Mouse (Mus musculus): ENCODE results near the gene Zfp747. TPM values are rescaled to one million over a fixed set of nuclear protein-coding genes. Genes with fewer than 3 reads are reported as not detected.
A peak's percentile ranks its signal among the peaks of the same experiment; 100 is the strongest.
"Not testable (repeated sequence)": the region's sequence is repeated elsewhere in the genome, so short reads cannot be mapped to it uniquely, and the experiment has no call there.

The Zfp747 gene
- polyA plus RNA-seq, 1 experiment from 2014 or later: 10.2 TPM

- no peaks in the 10 kb centered on the region for H3K9me3 ChIP-seq
- ATAC-seq (ENCODE audit: low FRiP score, low read depth): no peak
- peak overlapping the region; percentile 59; the same call in 1 of the 2 replicates for H3K9ac ChIP-seq (replicated peaks)
- peak overlapping the region; percentile 40 for H3K4me3 ChIP-seq
- WGBS: 46% methylated on average over 4 of the region's 4 CpGs
- H3K36me3 ChIP-seq: no peaks in the 10 kb centered on the region
- peaks cover 28% of the 10 kb centered on the region for H3K27me3 ChIP-seq
- peaks cover 14% of the 10 kb centered on the region for H3K4me1 ChIP-seq
- peak overlapping the region; percentile 65 for H3K4me2 ChIP-seq (replicated peaks)
- H3K27ac ChIP-seq (replicated peaks): no peak overlapping the region
These were observed 11.7 kb downstream of the Zfp747 start for GRCm38 (mm10) chr7:127364166-127364565.

- H3K9ac ChIP-seq (replicated peaks): peak overlapping the region; percentile 59
- H3K9me3 ChIP-seq: no peaks in the 10 kb centered on the region
- H3K27me3 ChIP-seq: peaks cover 28% of the 10 kb centered on the region
- no peaks in the 10 kb centered on the region for H3K36me3 ChIP-seq
- whole genome bisulfite sequencing: under 1% methylated on average over 24 of the region's 24 CpGs
- peak overlapping the region; percentile 40 for H3K4me3 ChIP-seq
- 0 out of 2 replicates have a peak overlapping the region, but pooled peaks have one; percentile 16 for H3K27ac ChIP-seq (replicated peaks)
- peak; percentile 58; the same call in 1 of the 2 replicates for ATAC-seq (ENCODE audit: low FRiP score, low read depth)
- H3K4me2 ChIP-seq (replicated peaks): peak overlapping the region; percentile 65
- peaks cover 14% of the 10 kb centered on the region for H3K4me1 ChIP-seq
These were observed 12.4 kb downstream of the Zfp747 start for GRCm38 (mm10) chr7:127363475-127363921.

GRCm38 (mm10) chr7:127362418-127362817 is 13.4 kb downstream of the Zfp747 start:
- ATAC-seq (ENCODE audit: low FRiP score, low read depth); H3K9me3 ChIP-seq; H3K4me3 ChIP-seq; H3K27ac ChIP-seq (replicated peaks); H3K9ac ChIP-seq (replicated peaks); H3K36me3 ChIP-seq: not testable (repeated sequence)
- Histone ChIP-seq H3K4me1 (peaks cover 14% of the 10 kb centered on the region), H3K4me2 (replicated peaks) (0 out of 2 replicates have a peak overlapping the region, but pooled peaks have one; percentile 26), H3K27me3 (peaks cover 28% of the 10 kb centered on the region)
- WGBS: 14% methylated on average over 13 of the region's 13 CpGs

GRCm38 (mm10) chr7:127361449-127361848 is 14.4 kb downstream of the Zfp747 start:
- Histone ChIP-seq H3K27ac (replicated peaks) (no peak overlapping the region), H3K4me2 (replicated peaks) (no peak overlapping the region), H3K9ac (replicated peaks) (no peak overlapping the region), H3K27me3 (peaks cover 28% of the 10 kb centered on the region), H3K36me3 (no peaks in the 10 kb centered on the region), H3K4me3 (no peak overlapping the region), H3K9me3 (no peaks in the 10 kb centered on the region), H3K4me1 (peaks cover 14% of the 10 kb centered on the region)
- WGBS: 59% methylated on average over 13 of the region's 13 CpGs
- no peak for ATAC-seq (ENCODE audit: low FRiP score, low read depth)

GRCm38 (mm10) chr7:127360265-127360664 is 15.6 kb downstream of the Zfp747 start:
- WGBS: 82% methylated on average over 4 of the region's 4 CpGs
- Histone ChIP-seq H3K4me1 (peaks cover 14% of the 10 kb centered on the region), H3K9me3 (no peaks in the 10 kb centered on the region), H3K27me3 (peaks cover 21% of the 10 kb centered on the region), H3K4me3 (no peak overlapping the region), H3K9ac (replicated peaks) (no peak overlapping the region), H3K4me2 (replicated peaks) (no peak overlapping the region), H3K27ac (replicated peaks) (no peak overlapping the region), H3K36me3 (no peaks in the 10 kb centered on the region)
- no peak for ATAC-seq (ENCODE audit: low FRiP score, low read depth)

- Histone ChIP-seq H3K9me3 (no peaks in the 10 kb centered on the region), H3K27me3 (peaks cover 16% of the 10 kb centered on the region), H3K36me3 (no peaks in the 10 kb centered on the region), H3K9ac (replicated peaks) (no peak overlapping the region), H3K4me2 (replicated peaks) (no peak overlapping the region), H3K27ac (replicated peaks) (no peak overlapping the region), H3K4me1 (peaks cover 3% of the 10 kb centered on the region), H3K4me3 (no peak overlapping the region)
- ATAC-seq (ENCODE audit: low FRiP score, low read depth): no peak
- WGBS: 74% methylated on average over 4 of the region's 4 CpGs
These were observed 17.4 kb downstream of the Zfp747 start for GRCm38 (mm10) chr7:127358472-127358871.

- ATAC-seq (ENCODE audit: low FRiP score, low read depth): no peak
These were observed 18.0 kb downstream of the Zfp747 start for GRCm38 (mm10) chr7:127357871-127358270.

GRCm38 (mm10) chr7:127355796-127356195 is 20.1 kb downstream of the Zfp747 start:
- Histone ChIP-seq H3K27ac (replicated peaks) (no peak overlapping the region), H3K27me3 (peaks cover 7% of the 10 kb centered on the region; the same call in 1 of the 2 replicates), H3K4me1 (no peaks in the 10 kb centered on the region), H3K4me2 (replicated peaks) (no peak overlapping the region), H3K9me3 (no peaks in the 10 kb centered on the region), H3K36me3 (no peaks in the 10 kb centered on the region), H3K9ac (replicated peaks) (no peak overlapping the region), H3K4me3 (no peak overlapping the region)
- no peak for ATAC-seq (ENCODE audit: low FRiP score, low read depth)
- 72% methylated on average over 3 of the region's 3 CpGs for WGBS

More at GRCm38 (mm10) chr7:127357871-127358270, 18.0 kb downstream of the Zfp747 start:
- H3K9ac ChIP-seq (replicated peaks): no peak overlapping the region
- H3K4me1 ChIP-seq: no peaks in the 10 kb centered on the region
- H3K4me2 ChIP-seq (replicated peaks): no peak overlapping the region
- H3K36me3 ChIP-seq: no peaks in the 10 kb centered on the region
- no peak overlapping the region for H3K4me3 ChIP-seq
- peaks cover 12% of the 10 kb centered on the region for H3K27me3 ChIP-seq
- H3K27ac ChIP-seq (replicated peaks): no peak overlapping the region
- no peaks in the 10 kb centered on the region for H3K9me3 ChIP-seq
- WGBS: 59% methylated on average over 2 of the region's 2 CpGs

GRCm38 (mm10) chr7:127351230-127352004 is 24.4 kb downstream of the Zfp747 start:
- WGBS: 89% methylated on average over 5 of the region's 5 CpGs
- Histone ChIP-seq H3K36me3 (no peaks in the 10 kb centered on the region), H3K4me1 (peaks cover 3% of the 10 kb centered on the region; the same call in 1 of the 2 replicates), H3K4me2 (replicated peaks) (no peak overlapping the region), H3K9ac (replicated peaks) (no peak overlapping the region), H3K9me3 (no peaks in the 10 kb centered on the region), H3K27me3 (no peaks in the 10 kb centered on the region), H3K27ac (replicated peaks) (no peak overlapping the region), H3K4me3 (no peak overlapping the region)
- no peak for ATAC-seq (ENCODE audit: low FRiP score, low read depth)

- Histone ChIP-seq H3K4me3 (peak overlapping the region; percentile 95), H3K9me3 (no peaks in the 10 kb centered on the region), H3K36me3 (peaks cover 19% of the 10 kb centered on the region), H3K4me1 (peaks cover 13% of the 10 kb centered on the region), H3K27me3 (no peaks in the 10 kb centered on the region), H3K27ac (replicated peaks) (no peak overlapping the region), H3K4me2 (replicated peaks) (peak overlapping the region; percentile 77), H3K9ac (replicated peaks) (peak overlapping the region; percentile 94; the same call in 1 of the 2 replicates)
- ATAC-seq (ENCODE audit: low FRiP score, low read depth): no peak
- WGBS: 20% methylated on average over 8 of the region's 8 CpGs
These were observed 29.2 kb downstream of the Zfp747 start for GRCm38 (mm10) chr7:127346676-127347075.

GRCm38 (mm10) chr7:127345512-127346325 is 30.1 kb downstream of the Zfp747 start, which contains the start of gene Zfp768:
Zfp768 (minus strand) TSS chr7:127345589.
- Histone ChIP-seq H3K36me3 (peaks cover 24% of the 10 kb centered on the region), H3K4me2 (replicated peaks) (peak within 1 kb of the TSS; percentile 77), H3K27me3 (no peaks in the 10 kb centered on the region), H3K4me3 (peak within 1 kb of the TSS; percentile 95), H3K9ac (replicated peaks) (peak within 1 kb of the TSS; percentile 94), H3K27ac (replicated peaks) (peak within 1 kb of the TSS; percentile 93), H3K9me3 (no peaks in the 10 kb centered on the region), H3K4me1 (peaks cover 13% of the 10 kb centered on the region)
- peak; percentile 90 for ATAC-seq (ENCODE audit: low FRiP score, low read depth)
- WGBS: under 1% methylated on average over 68 of the region's 76 CpGs
